Comparison of ENCODE assay signal across 16 mouse cellular contexts in the genomic region with DNA sequence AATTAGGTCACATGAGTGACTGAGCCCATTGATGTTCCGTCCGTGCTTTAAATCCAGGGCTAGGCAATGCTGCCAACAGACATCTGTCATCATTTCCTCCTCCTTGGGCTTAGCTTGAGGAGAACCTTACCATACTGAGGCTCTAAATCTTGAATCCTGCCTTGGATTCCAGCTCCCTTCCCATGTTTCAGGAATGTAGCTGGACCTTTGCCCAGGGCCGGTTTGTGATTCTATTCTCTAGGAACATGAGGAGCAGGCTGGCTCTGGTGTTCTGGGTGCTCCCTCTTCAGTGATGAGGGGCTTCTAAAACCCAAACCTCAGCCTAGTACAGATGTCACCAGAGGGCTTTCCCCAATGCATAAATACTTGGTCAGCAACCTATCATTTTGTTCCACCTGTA.
DNase-seq lines count a peak whose midpoint lies in the region; ATAC-seq and TF ChIP-seq lines count a peak whose summit lies in the region.
"Had no signal": no experiment of that assay in that cellular context is flagged by ENCODE, and none has a peak within 500 bp of the region (broad histone marks: within the 10 kb centered on the region; RNA-seq: fewer than 3 reads in every experiment).

No protein-coding gene starts in this region.

- no peak overlapping the region for H3K9ac ChIP-seq in kidney, embryonic 14.5 days (ENCODE audit: low read depth, low read length)
- no peak overlapping the region for H3K9ac ChIP-seq in lung, postnatal 0 days (replicated peaks; ENCODE audit: low read depth)
- no peak overlapping the region for H3K9ac ChIP-seq in forebrain, embryonic 11.5 days (ENCODE audit: low read length)
- H3K9ac ChIP-seq: embryonic facial prominence, embryonic 13.5 days; heart, embryonic 12.5 days; hindbrain, embryonic 13.5 days had no signal

- 82% methylated on average over 3 of the region's 3 CpGs for WGBS in kidney, embryonic 14.5 days
- WGBS in lung, postnatal 0 days = 57% methylated on average over 3 of the region's 3 CpGs
- WGBS in forebrain, embryonic 11.5 days = 62% methylated on average over 3 of the region's 3 CpGs

- no peak overlapping the region for H3K27ac ChIP-seq in kidney, embryonic 14.5 days (ENCODE audit: low read depth, low read length)
- no peak overlapping the region for H3K27ac ChIP-seq in lung, postnatal 0 days (ENCODE audit: low read length)
- H3K27ac ChIP-seq in forebrain, embryonic 11.5 days (ENCODE audit: low read depth, low read length) = no peak overlapping the region
- H3K27ac ChIP-seq: embryonic facial prominence, embryonic 13.5 days; hindbrain, embryonic 13.5 days had no signal

- no peaks in the 10 kb centered on the region for H3K9me3 ChIP-seq in kidney, embryonic 14.5 days (ENCODE audit: control insufficient read depth, low read length)
- no peaks in the 10 kb centered on the region for H3K9me3 ChIP-seq in lung, postnatal 0 days (ENCODE audit: low read length)
- H3K9me3 ChIP-seq in forebrain, embryonic 11.5 days (ENCODE audit: control insufficient read depth, low read length) = no peaks in the 10 kb centered on the region
- H3K9me3 ChIP-seq: embryonic facial prominence, embryonic 13.5 days; heart, embryonic 12.5 days; hindbrain, embryonic 13.5 days had no signal

- no peaks in the 10 kb centered on the region for H3K36me3 ChIP-seq in kidney, embryonic 14.5 days (ENCODE audit: control insufficient read depth, insufficient read depth, low read length)
- H3K36me3 ChIP-seq in lung, postnatal 0 days (ENCODE audit: insufficient read depth, low read length) = no peaks in the 10 kb centered on the region
- no peaks in the 10 kb centered on the region for H3K36me3 ChIP-seq in forebrain, embryonic 11.5 days (ENCODE audit: control insufficient read depth, insufficient read depth, low read length)
- H3K36me3 ChIP-seq: embryonic facial prominence, embryonic 13.5 days; heart, embryonic 12.5 days; hindbrain, embryonic 13.5 days had no signal

- peak; percentile 2 for DNase-seq in adrenal gland, postnatal 10 days
- no peak for DNase-seq in adrenal gland, adult (ENCODE audit: inconsistent age in 2 of 2, low spot score in 1 of 2)
- DNase-seq in kidney, adult 18-20 months = peak; percentile 4
- peak; percentile 8 for DNase-seq in lung, postnatal 14 days
- DNase-seq in lung, postnatal 0 days (ENCODE audit: low spot score) = no peak
- peak; percentile 5 for DNase-seq in retina, embryonic 14.5 days (ENCODE audit: low spot score)
- no peak for DNase-seq in forebrain, embryonic 11.5 days (ENCODE audit: low spot score)
- DNase-seq: cerebellum, adult 11-12 months; layer of hippocampus, postnatal 36 days; midbrain, embryonic 14.5 days; right cerebral cortex, postnatal 4 days had no signal

- H3K4me2 ChIP-seq in kidney, embryonic 14.5 days (replicated peaks; ENCODE audit: low read depth, low read length) = no peak overlapping the region
- H3K4me2 ChIP-seq in lung, postnatal 0 days (replicated peaks; ENCODE audit: low read depth, low read length) = no peak overlapping the region
- no peak overlapping the region for H3K4me2 ChIP-seq in forebrain, embryonic 11.5 days (ENCODE audit: low read depth, low read length, severe bottlenecking)
- H3K4me2 ChIP-seq: embryonic facial prominence, embryonic 13.5 days; heart, embryonic 12.5 days; hindbrain, embryonic 13.5 days had no signal

- no peak for TF ChIP-seq CTCF in lung, postnatal 0 days (IDR thresholded peaks at IDR 0.05)

- TF ChIP-seq EP300 in lung, postnatal 0 days (IDR thresholded peaks at IDR 0.05) = no peak

- no peak for ATAC-seq in kidney, embryonic 14.5 days (ENCODE audit: low FRiP score, low TSS enrichment)
- no peak for ATAC-seq in lung, postnatal 0 days
- no peak for ATAC-seq in forebrain, embryonic 11.5 days (replicated peaks; ENCODE audit: low FRiP score)
- ATAC-seq: forebrain, embryonic 14.5 days had no signal

- H3K4me1 ChIP-seq in kidney, embryonic 14.5 days (ENCODE audit: control insufficient read depth, insufficient read depth, low read length) = no peaks in the 10 kb centered on the region
- no peaks in the 10 kb centered on the region for H3K4me1 ChIP-seq in lung, postnatal 0 days (ENCODE audit: insufficient read depth, low read depth, low read length)
- H3K4me1 ChIP-seq in forebrain, embryonic 11.5 days (replicated peaks; ENCODE audit: control insufficient read depth, insufficient read depth, low read length) = no peaks in the 10 kb centered on the region
- H3K4me1 ChIP-seq: embryonic facial prominence, embryonic 13.5 days; heart, embryonic 12.5 days; hindbrain, embryonic 13.5 days had no signal

- H3K27me3 ChIP-seq in kidney, embryonic 14.5 days (ENCODE audit: control insufficient read depth, insufficient read depth, low read length) = no peaks in the 10 kb centered on the region
- no peaks in the 10 kb centered on the region for H3K27me3 ChIP-seq in lung, postnatal 0 days (replicated peaks; ENCODE audit: insufficient read depth, low read length)
- H3K27me3 ChIP-seq in forebrain, embryonic 11.5 days (ENCODE audit: control insufficient read depth, insufficient read depth, low read length) = peaks cover 6% of the 10 kb centered on the region
- H3K27me3 ChIP-seq: heart, embryonic 12.5 days had no signal

- no peak overlapping the region for H3K4me3 ChIP-seq in kidney, embryonic 14.5 days (ENCODE audit: low read length)
- H3K4me3 ChIP-seq in lung, postnatal 0 days (ENCODE audit: low read depth, low read length) = no peak overlapping the region
- H3K4me3 ChIP-seq in forebrain, embryonic 11.5 days (ENCODE audit: low read depth, low read length) = no peak overlapping the region
- H3K4me3 ChIP-seq: embryonic facial prominence, embryonic 13.5 days; heart, embryonic 12.5 days; hindbrain, embryonic 13.5 days had no signal

Comparison
In these comparisons a context has a peak if more than half of its experiments do, and no peak if none do; other contexts are left out.
1. DNase-seq: peak in adrenal gland, postnatal 10 days (single experiment), kidney, adult 18-20 months (single experiment), lung, postnatal 14 days (single experiment) and retina, embryonic 14.5 days (single experiment); none in adrenal gland, adult (0 of 2), lung, postnatal 0 days (single experiment) and forebrain, embryonic 11.5 days (single experiment).